Mouse (Mus musculus) CH12.LX (cell line): ENCODE measurements at regions not wholly inside any gene's neighbourhood (a gene's known extent, or its start where the extent isn't known, plus 50 kb on each side); places are given as distances from the start of the nearest gene placed in this dataset.
A peak's percentile ranks its signal among the peaks of the same experiment; 100 is the strongest.

Experiments
- DNase-seq: peaks from one replicate; pipeline ENCODE4 v3.0.0-alpha.2; 2013; ENCODE audit errors: extremely low read depth
- H3K27ac ChIP-seq: 2 replicates; pipeline ENCODE4 v1.5.1; 2012; ENCODE audit warnings: low read depth, mild to moderate bottlenecking, control low read depth, moderate library complexity; ENCODE audit not compliant: insufficient read depth
- H3K27me3 ChIP-seq: replicated peaks from 2 replicates; pipeline ENCODE3; 2012; ENCODE audit warnings: inconsistent platforms
- H3K36me3 ChIP-seq, 2 experiments: replicated peaks in 1 of 2; 2 replicates each; pipeline versions ENCODE3 to v1.6.1; 2012; ENCODE audit warnings: inconsistent platforms in 1 of 2, low read length in 1 of 2, mild to moderate bottlenecking in 1 of 2, mixed read lengths in 1 of 2, moderate library complexity in 1 of 2; ENCODE audit not compliant: control insufficient read depth in 1 of 2, insufficient read depth in 1 of 2
- H3K4me1 ChIP-seq, 2 experiments: 2 replicates each; pipeline ENCODE4 v1.6.1; 2012; ENCODE audit warnings: inconsistent platforms in 1 of 2, moderate library complexity in 1 of 2; ENCODE audit not compliant: insufficient read depth in 2 of 2, control insufficient read depth in 1 of 2
- H3K4me2 ChIP-seq: 2 replicates; pipeline ENCODE4 v1.6.1; 2012; ENCODE audit warnings: low read depth, mild to moderate bottlenecking, control low read depth; ENCODE audit not compliant: poor library complexity, insufficient read depth, severe bottlenecking
- H3K4me3 ChIP-seq, 3 experiments: fragments of 150-350 bp in 1 of 3; sonication (generic) in 1 of 3; replicated peaks in 1 of 3; 2 replicates each; pipeline versions ENCODE3 to v1.5.1; 2011 to 2012; ENCODE audit warnings: low read depth in 2 of 3, low read length in 2 of 3, mild to moderate bottlenecking in 2 of 3, moderate library complexity in 2 of 3, control low read depth in 1 of 3, improper control_type of control experiment in 1 of 3, inconsistent platforms in 1 of 3, mixed read lengths in 1 of 3; ENCODE audit not compliant: poor library complexity in 1 of 3
- H3K79me2 ChIP-seq: replicated peaks from 2 replicates; pipeline ENCODE4 v1.6.1; 2012; ENCODE audit warnings: mild to moderate bottlenecking, moderate library complexity; ENCODE audit not compliant: control insufficient read depth, poor library complexity, insufficient read depth, severe bottlenecking; ENCODE audit errors: extremely low read depth
- H3K9ac ChIP-seq: 2 replicates; pipeline ENCODE4 v1.6.1; 2012; ENCODE audit warnings: low read depth, mild to moderate bottlenecking, control low read depth, moderate library complexity; ENCODE audit not compliant: insufficient read depth
- H3K9me3 ChIP-seq: replicated peaks from 2 replicates; pipeline ENCODE3; 2012; ENCODE audit warnings: low read length, inconsistent platforms, mixed read lengths
- BHLHE40 ChIP-seq: IDR thresholded peaks from 2 replicates; pipeline ENCODE4 v1.6.1; 2011; ENCODE audit warnings: mild to moderate bottlenecking, low read depth, low read length, improper control_type of control experiment
- CHD1 ChIP-seq: IDR thresholded peaks from 2 replicates; pipeline ENCODE4 v1.6.1; 2012; ENCODE audit warnings: low read depth, low read length, improper control_type of control experiment, inconsistent platforms
- CHD2 ChIP-seq: IDR thresholded peaks from 2 replicates; pipeline ENCODE4 v1.6.1; 2011; ENCODE audit warnings: low read length, improper control_type of control experiment
- E2F4 ChIP-seq: IDR thresholded peaks from 2 replicates; pipeline ENCODE4 v1.6.1; 2011; ENCODE audit warnings: low read depth, low read length, improper control_type of control experiment; ENCODE audit not compliant: insufficient replicate concordance
- EP300 ChIP-seq: IDR thresholded peaks from 2 replicates; pipeline ENCODE4 v1.6.1; 2011; ENCODE audit warnings: low read length, improper control_type of control experiment
- ETS1 ChIP-seq: conservative IDR thresholded peaks from 2 replicates; pipeline ENCODE4 v1.6.1; 2012; ENCODE audit warnings: low read depth, mild to moderate bottlenecking, inconsistent platforms, low read length, improper control_type of control experiment, moderate library complexity
- IRF4 ChIP-seq: IDR thresholded peaks from 2 replicates; pipeline ENCODE4 v1.6.1; 2014; ENCODE audit warnings: low read depth, mild to moderate bottlenecking, inconsistent platforms, low read length, improper control_type of control experiment
- JUN ChIP-seq: IDR thresholded peaks from 2 replicates; pipeline ENCODE4 v1.6.1; 2011; ENCODE audit warnings: low read depth, mild to moderate bottlenecking, low read length, improper control_type of control experiment, moderate library complexity; ENCODE audit not compliant: insufficient read depth
- JUND ChIP-seq: conservative IDR thresholded peaks from 2 replicates; pipeline ENCODE4 v1.6.1; 2011; ENCODE audit warnings: low read depth, low read length, improper control_type of control experiment
- MAFK ChIP-seq: IDR thresholded peaks from 2 replicates; pipeline ENCODE4 v1.6.1; 2011; ENCODE audit warnings: low read length, improper control_type of control experiment; ENCODE audit not compliant: insufficient replicate concordance
- MAZ ChIP-seq: IDR thresholded peaks from 2 replicates; pipeline ENCODE4 v1.6.1; 2012; ENCODE audit warnings: low read depth, mild to moderate bottlenecking, inconsistent platforms, low read length, improper control_type of control experiment, moderate library complexity
- MEF2A ChIP-seq: IDR thresholded peaks from 2 replicates; pipeline ENCODE4 v1.6.1; 2014; ENCODE audit warnings: low read depth, mild to moderate bottlenecking, inconsistent platforms, low read length, improper control_type of control experiment, borderline replicate concordance
- RCOR1 ChIP-seq: conservative IDR thresholded peaks from 2 replicates; pipeline ENCODE4 v1.6.1; 2012; ENCODE audit warnings: low read depth, mild to moderate bottlenecking, inconsistent platforms, low read length, improper control_type of control experiment
- SMC3 ChIP-seq: IDR thresholded peaks from 2 replicates; pipeline ENCODE4 v1.6.1; 2011; ENCODE audit warnings: low read depth, low read length, improper control_type of control experiment
- TCF12 ChIP-seq: IDR thresholded peaks from 2 replicates; pipeline ENCODE4 v1.6.1; 2014; ENCODE audit warnings: low read depth, mild to moderate bottlenecking, inconsistent platforms, low read length, improper control_type of control experiment
- USF1 ChIP-seq: IDR thresholded peaks from 2 replicates; pipeline ENCODE4 v1.6.1; 2014; ENCODE audit warnings: low read depth, mild to moderate bottlenecking, inconsistent platforms, low read length, improper control_type of control experiment
- USF2 ChIP-seq: conservative IDR thresholded peaks from 2 replicates; pipeline ENCODE4 v1.6.1; 2011; ENCODE audit warnings: low read depth, low read length, improper control_type of control experiment
- dilution Hi-C: fragments of 300-500 bp; cut with MboI; formaldehyde crosslinking; loops from 2 replicates; pipeline ENCODE4 v1.14.3; 2020; ENCODE audit warnings: low sequenced_read_pairs; ENCODE audit not compliant: extremely low pct_unique_long_range_greater_than_20kb, extremely low pct_ligation_motif_present
- in situ Hi-C: fragments of 300-500 bp; cut with MboI; formaldehyde crosslinking; loops from 3 replicates; pipeline ENCODE4 v1.14.3; 2019; ENCODE audit warnings: low sequenced_read_pairs, low pct_ligation_motif_present, low pct_unique_long_range_greater_than_20kb, mixed read lengths

- in situ Hi-C loops = no loop called here
- dilution Hi-C loops = no loop called here
- H3K4me3 ChIP-seq = no peak overlapping the region
- no peaks in the 10 kb centered on the region for H3K79me2 ChIP-seq
- no peaks in the 10 kb centered on the region for H3K36me3 ChIP-seq
- no peak overlapping the region for H3K9ac ChIP-seq
- H3K4me1 ChIP-seq = peaks cover 5 to 32% of the 10 kb centered on the region in 2 experiments; a peak in 3 of 4 replicates
- H3K27me3 ChIP-seq = no peaks in the 10 kb centered on the region
- no peak overlapping the region for H3K4me2 ChIP-seq
- no peak for TF ChIP-seq CHD1
- peak; percentile 94 for TF ChIP-seq EP300
- 0 out of 2 replicates have a peak, but pooled peaks have one; percentile 68 for TF ChIP-seq RCOR1
- peak; percentile 85 for TF ChIP-seq JUND
- TF ChIP-seq TCF12 = peak; percentile 79
- 0 out of 2 replicates have a peak, but pooled peaks have one; percentile 7 for TF ChIP-seq USF2
- no peak for TF ChIP-seq USF1
- 0 out of 2 replicates have a peak, but pooled peaks have one; percentile 48 for TF ChIP-seq MAFK
- peak; percentile 74 for TF ChIP-seq BHLHE40
- TF ChIP-seq ETS1 = peak; percentile 55
- no peak for TF ChIP-seq MAZ
- TF ChIP-seq E2F4 = no peak
- 0 out of 2 replicates have a peak, but pooled peaks have one; percentile 18 for TF ChIP-seq CHD2
- peak; percentile 58; the same call in 1 of the 2 replicates for TF ChIP-seq JUN
- TF ChIP-seq SMC3 = no peak
- peak; percentile 73; the same call in 1 of the 2 replicates for TF ChIP-seq IRF4
- 0 out of 2 replicates have a peak, but pooled peaks have one; percentile 42 for TF ChIP-seq MEF2A
- TF ChIP-seq, all 38 proteins: peak for 12
- Histone ChIP-seq H3K27ac (no peak overlapping the region), H3K9me3 (peaks cover under 1% of the 10 kb centered on the region)
- DNase-seq = peak; percentile 68
These were observed 50.4 kb upstream of the Acsl1 start for GRCm38 (mm10) chr8:46420476-46420875.
